Mouse (Mus musculus): ENCODE results near the gene Hnrnpa2b1.

DNA sequence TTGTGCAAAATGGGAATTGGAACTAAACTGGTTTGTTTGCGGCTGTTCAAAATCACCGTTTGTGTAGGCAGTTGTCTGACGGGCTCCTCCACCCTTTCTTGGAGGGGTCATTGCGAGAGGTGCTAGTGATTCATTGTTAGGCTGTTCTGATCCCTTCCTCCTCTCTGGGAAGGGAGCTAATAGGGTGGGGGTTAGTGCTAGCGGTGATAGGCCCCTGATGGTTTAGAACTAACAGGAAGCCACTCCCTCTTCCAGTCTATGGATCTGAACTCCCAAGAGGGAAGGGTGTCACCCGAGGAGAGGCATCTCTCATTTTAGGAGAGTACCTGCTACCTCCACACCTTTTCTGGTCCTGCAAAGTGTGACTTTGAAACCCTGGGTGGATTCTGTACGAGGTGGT lies 35.4 kb downstream of the Hnrnpa2b1 start:
- TF ChIP-seq TAL1 (IDR thresholded peaks at IDR 0.05; ENCODE audit: low read length) = no peak
- TF ChIP-seq GATA1 (IDR thresholded peaks at IDR 0.05; ENCODE audit: low read length) = no peak

Data from erythroblast, embryonic 14.5 days (primary cell).